Mouse (Mus musculus): ENCODE measurements at regions not wholly inside any gene's neighbourhood (a gene's known extent, or its start where the extent isn't known, plus 50 kb on each side); places are given as distances from the start of the nearest gene placed in this dataset.

DNA sequence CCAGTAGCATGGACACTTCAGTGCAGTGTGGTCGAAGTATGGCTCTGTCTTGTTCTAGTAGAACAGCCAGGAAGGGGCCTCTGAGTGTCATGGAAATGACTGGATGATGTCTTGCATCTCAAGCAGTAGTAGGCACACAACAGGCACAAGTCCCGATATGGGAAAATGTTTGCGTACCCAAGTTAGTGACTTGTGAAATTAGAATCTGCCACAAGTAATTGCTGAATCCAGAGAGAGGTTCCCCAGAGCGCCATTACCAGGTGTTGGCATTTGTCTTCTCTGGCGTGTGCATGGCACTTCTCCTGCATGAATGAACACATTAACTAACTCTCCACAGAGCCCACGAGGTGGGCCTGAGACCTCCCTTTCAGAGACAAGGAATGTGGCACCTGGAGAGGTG lies 199.3 kb downstream of the Ackr3 start:
- intact Hi-C loops (cut with DNase I), result no loop called here

DNA sequence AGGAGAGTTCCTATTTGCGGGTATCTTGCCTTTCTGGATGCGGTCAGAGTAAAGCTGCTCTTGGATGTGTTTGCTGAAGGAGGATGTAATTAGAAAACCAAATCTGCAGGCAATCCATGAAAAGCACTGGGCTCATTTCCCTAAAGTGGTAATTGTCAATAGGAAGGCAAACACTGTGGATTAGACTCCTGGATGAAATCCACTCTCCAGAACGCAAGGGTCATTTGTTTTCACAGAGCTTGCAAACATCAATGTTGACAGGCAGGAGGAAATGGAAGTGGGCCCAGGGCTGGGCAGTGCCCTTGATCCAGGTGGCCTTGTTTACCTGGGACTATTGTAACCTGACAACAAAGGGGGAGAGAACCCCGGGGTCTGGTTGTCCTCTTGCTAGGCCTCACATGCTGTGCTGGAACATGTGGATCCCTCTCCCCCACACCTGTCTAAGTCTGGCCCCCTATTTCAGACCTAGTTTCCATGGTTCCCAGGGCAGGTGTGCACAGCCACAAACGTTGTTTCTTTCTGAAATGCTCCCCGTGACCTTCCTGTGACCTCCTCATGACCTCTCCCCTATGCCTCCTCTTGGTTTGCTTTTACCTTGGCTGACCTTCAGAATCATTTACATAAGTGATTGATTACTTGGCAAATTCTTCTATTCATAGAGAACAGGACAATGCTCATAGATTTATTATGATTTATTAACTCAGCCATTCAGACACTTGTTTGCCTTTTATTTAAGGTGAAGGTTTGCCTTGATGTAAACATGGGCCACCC lies 197.9 kb upstream of the Cops8 start:
- Histone ChIP-seq H3K27ac (no peak overlapping the region), H3K4me3 (no peak overlapping the region)
- no peak for DNase-seq
- no peak for TF ChIP-seq CTCF (IDR thresholded peaks at IDR 0.05)
- intact Hi-C loops (cut with DNase I), result no loop called here

More for the DNA sequence above, 199.3 kb downstream of the Ackr3 start:
- TF ChIP-seq CTCF (IDR thresholded peaks at IDR 0.05), result no peak
- no peak overlapping the region for H3K4me3 ChIP-seq
- H3K27ac ChIP-seq, result no peak overlapping the region
- no peak for DNase-seq

DNA sequence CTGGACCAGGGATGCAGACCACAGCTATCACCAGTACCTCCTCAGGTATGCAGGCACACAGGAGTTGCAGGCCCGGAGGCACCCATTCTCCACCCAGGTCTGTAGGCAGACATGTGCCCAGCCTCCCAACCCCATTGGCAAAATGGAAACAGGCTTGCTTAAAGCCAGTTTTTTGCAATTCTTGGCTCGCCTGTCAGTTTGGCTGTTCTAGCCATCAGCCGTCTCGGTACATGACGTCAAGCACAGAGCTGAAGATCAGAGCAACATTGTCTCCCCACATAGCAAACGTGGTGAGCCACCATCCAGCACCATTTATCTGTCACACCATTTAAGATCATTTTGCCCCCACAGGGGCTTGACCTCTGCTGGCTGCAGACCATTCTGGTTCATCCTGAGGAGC lies 196.1 kb upstream of the Cops8 start:
- DNase-seq, result no peak
- Histone ChIP-seq H3K27ac (peak overlapping the region; percentile 2; the same call in 1 of the 2 replicates), H3K4me3 (no peak overlapping the region)
- intact Hi-C loops (cut with DNase I), result no loop called here
- no peak for TF ChIP-seq CTCF (IDR thresholded peaks at IDR 0.05)

- TF ChIP-seq CTCF (IDR thresholded peaks at IDR 0.05), result no peak
- intact Hi-C loops (cut with DNase I), result no loop called here
- no peak overlapping the region for H3K27ac ChIP-seq
- no peak overlapping the region for H3K4me3 ChIP-seq
- DNase-seq, result no peak
Measured at GRCm38 (mm10) chr1:90408504-90409215, 194.1 kb upstream of the Cops8 start.

DNA sequence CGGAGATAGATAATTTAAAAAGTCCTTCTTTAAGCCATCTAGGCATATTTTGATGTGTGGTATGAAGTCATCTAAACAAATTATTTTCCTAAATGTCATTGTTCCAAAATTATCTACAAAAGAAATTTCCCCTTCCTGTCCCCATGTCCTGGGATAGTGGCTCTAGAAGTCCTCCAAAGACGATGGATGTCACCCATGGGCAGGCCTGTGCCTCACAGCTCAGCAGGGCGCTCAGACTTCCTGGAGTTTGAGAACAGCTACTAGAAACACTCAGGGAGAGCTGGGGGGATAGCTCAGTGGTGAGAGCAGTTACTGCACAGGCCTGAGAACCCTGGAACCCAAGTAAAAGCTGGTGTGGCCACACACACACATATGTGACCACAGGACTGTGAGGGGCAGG lies 193.5 kb upstream of the Cops8 start:
- TF ChIP-seq CTCF (IDR thresholded peaks at IDR 0.05), result no peak
- Histone ChIP-seq H3K4me3 (no peak overlapping the region), H3K27ac (no peak overlapping the region)
- intact Hi-C loops (cut with DNase I), result no loop called here
- no peak for DNase-seq

DNA sequence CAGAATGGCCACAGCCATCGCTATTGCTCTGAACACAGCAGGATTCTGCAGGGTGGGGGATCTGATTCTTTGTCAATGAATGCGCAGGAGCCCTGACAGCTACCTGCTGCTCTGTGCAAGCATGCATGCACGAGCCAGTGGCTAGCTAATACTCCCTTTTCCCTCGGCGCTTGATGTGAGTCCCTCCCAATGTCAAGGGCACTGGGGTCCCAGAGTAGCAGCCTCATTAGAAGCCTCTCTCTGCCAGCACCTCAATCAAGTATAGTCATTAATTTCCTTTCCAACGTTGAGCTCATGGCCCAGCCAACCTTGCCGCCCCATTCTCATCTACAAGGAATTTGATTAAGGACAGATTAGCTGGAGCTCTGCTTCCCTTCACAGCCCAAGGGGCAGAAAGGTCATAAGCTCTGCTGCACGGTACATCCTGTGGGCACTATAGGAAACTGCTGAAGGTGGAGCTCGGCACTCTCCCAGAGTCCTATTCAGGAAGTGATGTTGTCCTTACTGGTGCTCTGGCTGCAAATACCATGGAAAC lies 190.2 kb upstream of the Cops8 start:
- intact Hi-C loops (cut with DNase I), result no loop called here
- no peak for DNase-seq
- no peak overlapping the region for H3K4me3 ChIP-seq
- no peak for TF ChIP-seq CTCF (IDR thresholded peaks at IDR 0.05)
- H3K27ac ChIP-seq, result no peak overlapping the region

DNA sequence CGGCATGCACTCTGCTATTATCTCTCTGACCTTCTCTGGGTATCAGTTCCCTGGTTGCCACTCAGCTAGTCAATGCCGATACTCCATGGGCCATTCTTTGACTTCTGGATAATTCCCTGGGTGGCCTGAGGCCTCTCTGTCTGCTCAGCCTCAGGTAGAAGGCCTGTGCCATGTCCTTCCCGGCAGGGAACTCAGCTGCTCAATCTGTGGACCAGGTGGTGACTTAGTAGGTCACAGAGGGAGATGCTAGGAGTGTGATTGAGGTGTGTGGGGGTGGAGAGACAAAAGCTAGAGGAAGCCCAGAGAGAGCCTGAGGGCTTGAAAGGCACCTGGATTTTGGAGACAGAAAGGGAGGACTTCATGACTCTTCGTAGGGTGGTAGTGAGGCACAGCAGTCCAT lies 188.0 kb upstream of the Cops8 start:
- intact Hi-C loops (cut with DNase I), result no loop called here
- DNase-seq, result no peak
- no peak overlapping the region for H3K27ac ChIP-seq
- no peak overlapping the region for H3K4me3 ChIP-seq
- TF ChIP-seq CTCF (IDR thresholded peaks at IDR 0.05), result no peak

GRCm38 (mm10) chr1:90424066-90424821 lies 178.5 kb upstream of the Cops8 start:
- peak; percentile 83 for DNase-seq
- intact Hi-C loops (cut with DNase I), result loop anchor here (1.0 kb wide), 1 partner anchor 73 kb away; no protein-coding TSS in a partner anchor
- peak overlapping the region; percentile 88 for H3K27ac ChIP-seq
- no peak for TF ChIP-seq CTCF (IDR thresholded peaks at IDR 0.05)
- peak overlapping the region; percentile 7; the same call in 1 of the 2 replicates for H3K4me3 ChIP-seq

DNA sequence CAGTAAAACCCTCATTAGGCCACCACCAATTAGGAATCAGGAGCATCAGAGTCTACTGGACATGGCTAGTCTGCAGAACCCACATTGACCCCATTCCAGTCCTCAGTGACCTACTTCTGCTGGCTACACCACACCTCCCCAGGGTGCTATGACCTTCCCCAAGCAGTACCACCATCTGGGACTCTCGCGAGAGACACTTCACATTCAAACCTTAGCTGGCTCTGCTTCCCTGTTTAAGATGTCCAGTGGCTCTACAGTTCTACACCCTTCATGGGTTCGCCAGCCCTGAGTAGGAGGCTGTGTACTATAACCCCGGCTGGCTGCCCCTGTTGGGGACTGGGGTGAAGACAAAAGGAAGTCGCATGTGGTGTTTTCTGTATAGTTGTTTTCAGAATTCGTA lies 174.4 kb upstream of the Cops8 start:
- Histone ChIP-seq H3K4me3 (no peak overlapping the region), H3K27ac (no peak overlapping the region)
- intact Hi-C loops (cut with DNase I), result no loop called here
- no peak for TF ChIP-seq CTCF (IDR thresholded peaks at IDR 0.05)
- no peak for DNase-seq

DNA sequence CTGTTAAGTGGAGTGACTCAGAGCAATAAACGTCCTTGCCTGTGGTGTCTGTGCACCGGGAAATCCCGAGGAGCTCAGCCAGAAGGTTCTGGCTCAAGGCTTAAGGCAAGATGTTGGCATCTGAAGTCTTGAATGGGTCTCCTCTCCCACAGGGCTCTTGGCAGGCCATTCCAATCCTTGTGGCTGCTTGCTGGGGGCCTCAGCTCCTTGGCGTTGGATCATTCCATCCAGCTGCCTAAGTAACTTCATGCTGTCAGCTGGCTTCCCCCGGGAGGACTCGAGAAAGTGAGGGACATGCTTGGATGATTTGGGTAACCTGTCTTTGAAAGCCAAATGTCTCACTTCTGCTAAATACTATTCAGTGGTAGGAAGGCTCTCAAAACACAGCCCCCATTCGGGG lies 174.0 kb upstream of the Cops8 start:
- Histone ChIP-seq H3K4me3 (no peak overlapping the region), H3K27ac (no peak overlapping the region)
- DNase-seq, result no peak
- intact Hi-C loops (cut with DNase I), result no loop called here
- no peak for TF ChIP-seq CTCF (IDR thresholded peaks at IDR 0.05)

DNA sequence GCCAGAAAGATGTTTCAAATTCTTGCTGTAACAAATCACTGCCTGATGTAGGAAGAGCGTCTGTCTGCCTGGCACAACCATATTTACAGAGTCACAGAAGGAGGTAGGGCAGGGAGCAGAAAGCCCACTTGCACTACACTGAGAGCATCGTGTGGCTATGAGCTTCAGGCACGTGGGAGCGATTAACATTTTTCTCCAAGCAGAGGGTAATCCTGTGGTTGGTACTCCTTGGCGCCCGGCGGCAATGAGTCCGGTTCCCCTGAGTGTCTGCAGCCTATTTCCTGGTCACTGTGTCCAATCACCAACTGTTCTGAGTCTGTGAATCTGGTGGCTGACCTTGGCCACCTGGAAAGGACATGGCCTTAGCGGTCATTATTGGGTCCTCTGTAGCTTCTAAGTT lies 172.3 kb upstream of the Cops8 start:
- no peak for DNase-seq

GRCm38 (mm10) chr1:90431783-90432182 lies 171.0 kb upstream of the Cops8 start:
- no peak overlapping the region for H3K4me3 ChIP-seq
- no peak for DNase-seq
- intact Hi-C loops (cut with DNase I), result no loop called here
- no peak for TF ChIP-seq CTCF (IDR thresholded peaks at IDR 0.05)
- H3K27ac ChIP-seq, result no peak overlapping the region

More for the DNA sequence above, 172.3 kb upstream of the Cops8 start:
- no peak overlapping the region for H3K4me3 ChIP-seq
- TF ChIP-seq CTCF (IDR thresholded peaks at IDR 0.05), result no peak
- intact Hi-C loops (cut with DNase I), result no loop called here
- no peak overlapping the region for H3K27ac ChIP-seq

DNA sequence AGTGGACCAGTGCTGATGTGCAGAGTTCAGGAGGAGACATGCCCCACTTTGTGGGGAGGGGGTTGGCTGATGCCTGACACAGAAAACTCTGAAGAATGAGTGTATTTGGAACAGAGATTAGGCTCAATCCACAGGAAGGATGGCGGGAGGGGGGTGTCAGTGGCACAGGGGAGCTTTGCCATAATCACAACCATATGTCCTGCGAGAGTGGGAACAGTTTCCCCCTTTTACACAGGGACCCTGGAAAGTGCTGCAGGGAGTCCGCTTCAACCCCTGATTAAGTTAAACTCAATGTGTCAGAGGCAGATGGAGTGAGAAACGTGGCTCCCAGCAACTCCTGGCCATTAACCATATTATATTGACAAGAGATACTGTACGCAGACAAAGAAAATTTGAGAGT lies 168.9 kb upstream of the Cops8 start:
- no peak for TF ChIP-seq CTCF (IDR thresholded peaks at IDR 0.05)

More for the DNA sequence above, 168.9 kb upstream of the Cops8 start:
- no peak for DNase-seq
- intact Hi-C loops (cut with DNase I), result no loop called here
- Histone ChIP-seq H3K27ac (no peak overlapping the region), H3K4me3 (no peak overlapping the region)
